Mouse (Mus musculus): ENCODE data around the gene Ptpre.
"Not testable (repeated sequence)": the region's sequence is repeated elsewhere in the genome, so short reads cannot be mapped to it uniquely, and the experiment has no call there.

Gene Ptpre

DNA sequence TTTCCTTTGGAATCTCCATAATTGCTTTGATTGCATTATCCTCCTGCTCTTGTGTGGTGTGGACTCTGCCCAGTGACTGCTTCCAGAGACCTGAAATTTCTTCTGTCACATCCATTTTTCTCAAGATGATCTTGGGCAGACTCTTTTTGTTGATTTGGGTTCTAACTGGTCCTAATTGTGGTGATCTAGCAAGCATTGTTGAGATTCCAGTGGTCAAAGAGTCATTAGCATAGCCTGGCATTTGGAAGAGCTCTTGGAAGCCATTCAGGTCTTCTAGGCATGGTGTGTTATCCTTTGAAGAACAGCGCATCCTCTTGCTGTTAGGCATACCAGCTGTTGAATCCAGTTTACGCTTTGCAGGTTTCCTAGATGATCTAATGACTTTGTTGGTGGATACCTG, 161.1 kb downstream of the Ptpre start:
- no peak for DNase-seq

DNA sequence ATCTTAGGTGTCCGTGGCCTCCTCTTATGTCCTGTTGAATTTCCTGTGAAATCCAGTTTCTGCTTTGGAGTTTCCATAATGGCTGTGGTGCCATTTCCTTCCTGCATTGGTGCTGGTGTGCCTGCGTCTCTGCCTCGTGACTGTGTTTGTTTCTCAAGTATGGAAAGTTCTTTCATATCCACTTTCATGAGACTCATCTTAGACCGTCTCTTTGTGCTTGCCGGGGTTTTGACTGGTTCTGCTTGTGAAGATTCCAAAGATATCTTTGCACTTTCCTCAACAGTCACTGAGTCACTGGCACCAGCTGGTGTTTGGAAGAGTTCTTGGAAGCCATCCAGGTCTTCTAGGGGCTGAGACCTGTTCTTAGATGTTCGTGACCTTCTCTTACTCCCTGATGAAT, 162.1 kb downstream of the Ptpre start:
- DNase-seq: not testable (repeated sequence)

DNA sequence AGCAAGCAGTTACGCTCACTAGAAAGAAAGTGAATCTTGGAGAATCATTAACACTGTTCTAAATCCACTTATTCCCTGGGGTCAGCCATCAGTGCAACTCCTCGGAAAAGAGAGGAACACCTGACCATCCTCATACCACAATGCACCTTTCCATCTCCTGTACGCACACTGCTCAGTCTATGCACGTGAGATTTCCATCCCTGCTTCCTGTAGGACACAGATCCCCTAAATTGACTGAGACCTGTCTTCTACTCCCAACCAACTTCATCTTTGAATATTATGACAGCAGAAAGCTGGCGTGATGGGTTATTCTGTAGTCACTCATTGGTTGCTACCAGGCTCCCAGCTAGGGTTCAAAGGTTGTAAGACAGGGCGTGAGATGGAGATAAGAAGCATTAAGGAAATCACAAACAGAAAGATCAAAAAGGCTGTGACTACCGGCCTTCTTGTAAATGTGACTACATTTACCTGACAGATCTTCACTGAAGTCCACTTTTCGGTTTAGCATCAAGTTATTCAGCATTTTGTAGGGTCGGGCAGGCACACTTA, 166.4 kb downstream of the Ptpre start:
- no peak for DNase-seq

DNA sequence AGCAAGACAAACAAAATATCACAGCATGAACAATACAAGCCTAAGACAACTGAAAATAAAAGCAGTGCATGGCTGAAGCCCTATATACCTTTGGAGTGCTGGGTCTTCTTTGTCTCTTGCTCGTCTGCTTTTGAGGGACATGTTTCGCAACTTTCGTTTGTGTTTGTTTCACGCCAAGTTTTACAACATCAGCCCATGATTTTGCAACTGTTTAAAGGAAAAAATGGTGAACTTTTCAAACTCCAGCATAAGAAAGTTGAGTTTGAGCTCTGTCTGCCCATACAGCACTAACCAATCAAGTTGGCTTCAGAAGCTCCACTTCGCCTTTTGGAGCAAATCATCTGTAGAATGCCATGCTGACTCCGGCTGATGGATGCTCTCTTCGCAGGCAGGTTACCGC, 167.0 kb downstream of the Ptpre start:
- DNase-seq: no peak

DNA sequence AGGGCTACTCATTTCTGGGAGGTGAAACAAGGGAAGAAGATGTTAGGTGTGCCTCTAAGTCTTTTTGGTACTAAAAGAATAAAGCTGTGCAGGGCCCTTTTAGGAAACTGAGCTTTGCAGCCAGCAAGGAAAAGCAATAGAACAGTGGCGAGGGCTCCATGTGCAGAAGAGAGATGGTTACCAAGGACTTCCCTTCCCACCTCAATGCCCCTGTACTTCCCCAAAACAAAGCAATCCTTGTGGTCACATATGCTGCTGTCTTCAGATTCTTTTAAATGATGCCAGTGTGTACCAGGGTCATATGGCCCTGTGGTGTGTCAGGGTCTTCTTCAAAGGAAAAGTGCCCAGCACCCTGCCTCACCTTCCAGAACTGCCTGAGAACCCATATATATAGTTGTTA, 167.8 kb downstream of the Ptpre start:
- DNase-seq: no peak

DNA sequence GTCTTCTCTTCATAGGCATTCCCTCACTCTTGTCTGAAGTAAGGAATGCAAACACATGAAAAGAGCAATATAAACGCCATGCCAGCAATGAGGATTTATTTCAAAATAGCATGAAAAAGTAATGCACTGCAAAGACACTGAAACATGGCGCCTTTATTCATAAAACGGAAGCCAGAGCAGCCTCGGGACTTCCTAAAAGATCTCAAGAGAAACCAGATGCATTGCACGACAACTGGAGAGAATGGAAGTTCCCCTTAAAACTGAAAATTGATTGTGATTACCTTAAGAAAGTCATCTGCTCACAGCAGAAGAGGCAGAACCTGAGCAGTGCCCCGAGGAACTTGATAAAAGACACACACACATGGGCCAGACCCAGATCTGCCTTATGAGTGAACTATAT, 168.5 kb downstream of the Ptpre start:
- DNase-seq: no peak

DNA sequence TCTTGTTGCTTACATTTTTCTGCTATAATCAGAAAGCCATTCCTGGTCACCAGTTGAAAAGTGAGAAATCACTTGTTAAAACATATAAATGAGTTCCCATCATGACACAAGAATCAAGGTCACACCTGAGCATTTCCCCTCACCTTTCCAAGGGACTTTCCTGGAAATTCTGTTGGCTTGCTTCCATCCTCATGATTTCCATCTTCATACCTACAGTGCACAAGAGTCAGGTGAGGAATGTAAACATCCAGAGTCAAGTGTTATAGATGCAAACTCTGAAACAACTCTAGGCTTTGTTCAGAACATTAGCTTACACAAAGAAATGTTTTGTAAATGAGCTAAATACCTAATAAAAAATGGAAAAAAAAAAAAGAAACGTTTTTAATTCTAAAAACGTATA, 173.4 kb downstream of the Ptpre start:
- no peak for DNase-seq

DNA sequence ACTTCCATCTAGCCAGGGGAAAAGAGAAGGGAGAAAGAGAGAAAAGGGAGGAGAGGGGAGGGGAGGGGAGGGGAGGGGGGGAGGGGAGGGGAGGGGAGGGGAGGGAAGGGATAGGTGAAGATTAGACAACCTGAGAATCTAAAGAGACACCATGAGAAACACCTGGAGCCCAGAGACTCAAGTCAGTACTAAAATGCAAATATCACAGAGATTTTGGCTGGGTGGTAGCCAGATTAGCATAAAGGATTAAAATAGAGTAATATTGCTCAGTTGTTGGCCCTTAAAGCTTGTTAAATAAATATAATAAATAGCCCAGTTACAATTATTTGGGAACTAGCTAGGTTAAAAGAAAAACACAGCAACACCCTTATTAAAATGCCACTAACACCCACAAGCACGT, 175.3 kb downstream of the Ptpre start:
- DNase-seq: no peak

DNA sequence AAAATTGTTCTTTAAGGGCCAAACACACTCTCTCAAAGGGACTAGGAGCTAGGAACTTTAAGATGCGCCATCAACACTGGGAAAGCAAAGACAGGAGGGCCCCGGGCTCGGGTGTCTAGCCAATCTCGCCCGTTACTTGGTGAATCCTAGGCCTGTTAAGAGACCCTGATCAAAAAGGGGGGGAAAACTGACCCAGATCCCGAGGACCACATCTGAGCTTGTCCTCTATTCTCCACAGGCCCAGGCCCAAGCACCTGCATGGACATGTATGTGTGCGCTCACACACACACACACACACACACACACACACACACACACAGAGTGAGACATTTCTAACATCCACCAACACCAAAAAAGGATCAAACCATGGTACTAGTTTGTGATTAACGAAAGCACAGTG, 176.0 kb downstream of the Ptpre start:
- DNase-seq: no peak

DNA sequence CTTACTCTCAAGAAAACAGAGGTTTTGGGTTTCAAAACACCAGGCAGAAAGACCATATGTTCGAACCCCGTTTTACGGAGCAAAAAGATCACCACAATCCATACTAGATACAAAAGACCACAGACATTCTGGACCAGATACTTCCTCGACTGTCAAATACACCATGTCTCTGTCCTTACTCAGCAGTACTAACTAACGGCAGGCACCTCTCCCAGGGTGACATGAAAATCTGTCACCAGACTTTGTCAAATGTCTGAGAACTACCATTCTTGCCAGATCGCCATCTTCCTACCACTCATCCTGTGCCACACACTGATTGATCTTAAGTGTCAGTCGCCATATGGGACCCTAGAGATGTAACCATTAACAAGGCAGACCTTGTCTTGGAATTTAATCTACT, 177.9 kb downstream of the Ptpre start:
- DNase-seq: no peak

DNA sequence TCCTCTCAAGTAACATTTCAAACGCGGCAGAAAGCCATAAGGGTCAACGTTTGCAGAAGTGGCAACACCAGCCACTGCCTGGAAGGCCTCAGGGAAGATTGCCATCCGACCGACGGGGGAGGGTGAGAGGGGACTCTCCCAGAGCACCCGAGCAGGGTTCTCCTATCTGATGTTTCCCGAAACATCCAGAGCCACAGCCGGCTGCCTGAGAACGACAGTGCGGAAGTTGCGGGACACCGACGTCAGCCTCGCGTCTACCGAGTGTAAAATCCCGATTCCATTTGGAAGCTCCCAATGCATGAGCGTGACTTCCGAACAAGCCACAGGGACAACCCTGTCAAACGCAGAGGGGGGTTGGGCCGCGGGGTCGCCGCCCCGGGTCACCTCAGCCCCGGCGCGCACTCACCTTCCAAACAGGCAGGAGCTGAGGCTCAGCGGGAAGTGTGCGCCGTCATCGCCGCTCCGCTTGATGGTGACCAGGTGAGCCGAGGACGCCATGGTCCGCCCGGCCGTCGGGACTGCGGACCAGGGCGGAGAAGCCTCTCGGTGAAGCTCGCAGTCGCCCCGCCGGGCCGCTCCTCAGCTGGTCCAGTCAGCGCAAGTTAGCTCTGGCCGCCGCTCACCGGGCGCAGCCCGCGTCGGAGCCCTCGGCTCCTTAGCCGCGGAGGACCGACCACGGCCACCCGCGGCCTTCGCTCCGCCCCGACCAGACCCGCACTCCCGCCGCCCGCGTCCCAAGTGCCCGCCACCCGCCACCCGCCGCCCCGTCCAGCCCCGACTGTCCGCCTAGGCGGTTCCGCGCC, 178.6 kb downstream of the Ptpre start, which contains the start of gene Mki67:
Gene Mki67 (minus strand): TSS at position 720 of the 803 bp plus-strand sequence.
- DNase-seq: peak in 1 of 2 experiments; percentile 33

DNA sequence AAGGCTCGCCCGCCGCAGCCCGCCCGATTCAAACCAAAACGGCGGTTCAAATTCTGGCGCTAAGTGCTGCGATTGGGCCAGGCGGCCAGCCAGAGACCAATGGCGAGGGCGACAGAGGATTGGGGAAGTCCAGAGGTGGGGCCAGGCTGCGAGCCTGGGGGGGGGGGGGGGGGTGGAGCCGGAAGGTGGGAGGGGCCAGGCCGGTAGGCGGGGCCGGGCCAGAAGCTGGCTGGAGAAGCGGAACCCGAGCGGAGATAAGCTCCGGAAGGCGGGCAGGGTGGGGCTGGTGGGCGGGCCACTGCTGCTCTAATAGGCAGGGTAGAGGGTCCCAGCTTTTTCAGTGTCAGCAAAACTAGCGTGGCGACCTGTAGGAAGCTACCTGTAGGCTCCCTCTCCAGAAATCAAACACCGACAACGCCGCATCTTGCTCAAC, 179.2 kb downstream of the Ptpre start:
- DNase-seq: peak; percentile 75 to 76

DNA sequence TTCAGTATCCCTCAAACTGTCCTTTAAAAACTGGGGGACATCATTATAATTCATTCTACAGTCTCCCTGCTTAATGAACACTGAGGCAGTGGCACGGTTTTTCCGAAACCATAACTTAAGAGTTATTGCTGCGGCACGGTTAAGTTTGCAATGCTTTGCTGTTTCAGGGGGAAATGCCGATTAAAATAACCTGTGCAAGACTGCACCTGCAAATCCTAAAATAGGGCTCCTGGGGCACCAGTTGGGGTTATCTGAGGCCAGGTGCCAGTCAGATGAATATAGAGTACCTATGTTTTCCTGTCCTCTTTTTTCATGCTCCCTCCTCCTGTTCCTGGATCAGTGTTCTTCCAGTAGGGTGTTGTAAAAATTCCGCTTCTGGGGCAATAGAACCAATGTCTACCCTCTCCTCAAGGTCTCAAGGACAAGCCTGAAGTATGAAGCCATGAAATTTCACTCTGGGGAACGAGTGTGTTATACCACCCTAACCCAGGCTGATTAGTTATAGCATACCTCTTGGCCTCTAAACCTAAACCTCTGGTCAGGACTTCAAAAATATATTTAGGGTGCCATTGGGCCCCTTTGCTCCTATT, 179.8 kb downstream of the Ptpre start:
- peak in 1 of 2 experiments; percentile 16 for DNase-seq

DNA sequence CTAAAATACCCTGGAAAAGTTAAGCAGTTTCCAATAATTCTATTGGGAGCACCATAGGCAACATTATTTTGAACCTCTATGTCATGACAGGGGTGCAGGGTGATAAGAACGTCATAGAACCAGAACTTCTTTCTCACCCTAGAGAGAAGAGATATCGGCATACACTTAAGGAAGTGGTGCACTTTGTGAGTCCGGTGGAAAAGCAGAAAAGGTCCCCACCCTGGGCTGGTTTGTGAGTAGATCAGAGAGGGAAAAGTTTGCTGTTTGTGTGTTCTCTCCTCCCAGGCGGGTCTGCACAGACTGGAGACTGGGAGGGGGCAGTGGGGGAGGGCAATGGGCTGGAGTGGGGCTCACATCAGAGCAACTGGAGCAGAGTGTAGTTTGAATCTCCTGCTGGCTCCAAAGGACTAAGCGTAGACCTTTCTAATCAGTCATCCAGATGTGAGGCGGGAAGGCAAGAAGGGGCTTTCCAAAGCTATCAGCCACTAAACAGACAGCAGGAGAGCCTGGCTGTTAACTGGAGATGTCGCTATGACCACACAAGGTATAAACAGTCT, 184.2 kb downstream of the Ptpre start:
- no peak for DNase-seq

DNA sequence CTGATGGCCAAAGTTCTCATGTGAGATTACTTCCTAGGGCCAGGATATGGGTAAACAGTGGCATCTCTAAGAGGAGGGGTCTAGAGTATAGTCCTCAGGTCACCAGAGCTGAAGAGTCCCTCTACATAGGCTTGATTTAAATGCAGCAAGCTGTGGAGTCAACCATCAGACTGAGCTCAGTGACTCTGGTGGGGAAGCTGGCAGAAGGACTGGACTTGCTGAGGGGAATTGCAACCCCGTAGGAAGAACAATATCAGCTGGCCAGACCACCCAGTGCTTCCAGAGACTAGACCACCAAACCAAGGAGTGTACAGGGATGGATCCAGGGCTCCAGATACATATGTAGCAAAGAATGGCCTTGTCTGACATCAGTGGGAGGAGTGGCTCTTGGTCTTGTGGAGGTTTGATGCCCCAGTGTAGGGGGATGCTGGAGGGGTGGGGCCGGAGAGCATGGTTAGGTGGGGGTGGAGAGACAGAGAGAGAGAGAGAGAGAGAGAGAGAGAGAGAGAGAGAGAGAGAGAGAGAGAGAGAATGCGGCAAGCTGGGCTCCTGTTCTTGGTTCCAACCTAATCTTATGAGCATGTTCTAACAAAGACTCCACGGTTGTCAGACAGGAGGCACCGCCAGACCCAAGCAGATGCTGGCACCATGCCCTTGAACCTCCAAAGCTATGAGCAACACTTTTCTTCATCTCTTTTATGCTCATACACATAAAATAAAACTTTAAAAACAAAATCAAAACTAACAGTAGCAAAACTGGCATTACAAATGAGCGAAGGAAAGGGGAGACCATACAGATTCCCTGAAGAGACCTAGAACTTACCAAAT, 184.9 kb downstream of the Ptpre start:
- no peak for DNase-seq

DNA sequence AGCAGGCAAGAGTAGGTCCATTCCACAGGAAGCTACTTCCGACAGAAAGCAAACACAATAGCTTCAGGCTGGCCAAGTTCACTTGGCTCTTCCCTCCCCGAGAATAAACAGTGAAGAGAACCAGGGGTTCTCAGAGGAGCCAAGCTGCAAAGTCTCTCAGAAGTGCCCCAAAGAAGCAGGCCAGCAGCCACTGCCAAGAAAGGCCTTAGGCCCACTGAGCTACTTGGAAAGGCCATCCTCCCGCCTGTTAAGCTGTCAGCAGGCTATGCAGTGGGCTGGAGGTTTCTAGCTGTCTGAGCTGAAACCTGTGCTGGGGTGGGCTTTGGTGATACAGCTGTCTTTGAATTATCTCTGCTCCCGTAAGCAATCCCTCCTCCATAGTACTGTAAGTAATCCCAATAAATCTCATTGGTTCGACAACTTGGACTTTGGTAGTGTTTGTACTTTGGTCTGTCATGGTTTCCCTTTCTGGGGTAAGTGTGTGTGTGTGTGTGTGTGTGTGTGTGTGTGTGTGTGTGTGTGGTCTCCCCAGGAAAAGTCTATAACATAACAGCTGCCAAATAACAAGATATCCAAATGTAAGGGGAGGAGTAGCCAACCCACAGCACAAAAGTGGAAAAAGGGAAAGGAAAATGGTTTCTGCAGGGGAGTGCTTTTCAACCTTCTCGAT, 186.5 kb downstream of the Ptpre start:
- DNase-seq: no peak

DNA sequence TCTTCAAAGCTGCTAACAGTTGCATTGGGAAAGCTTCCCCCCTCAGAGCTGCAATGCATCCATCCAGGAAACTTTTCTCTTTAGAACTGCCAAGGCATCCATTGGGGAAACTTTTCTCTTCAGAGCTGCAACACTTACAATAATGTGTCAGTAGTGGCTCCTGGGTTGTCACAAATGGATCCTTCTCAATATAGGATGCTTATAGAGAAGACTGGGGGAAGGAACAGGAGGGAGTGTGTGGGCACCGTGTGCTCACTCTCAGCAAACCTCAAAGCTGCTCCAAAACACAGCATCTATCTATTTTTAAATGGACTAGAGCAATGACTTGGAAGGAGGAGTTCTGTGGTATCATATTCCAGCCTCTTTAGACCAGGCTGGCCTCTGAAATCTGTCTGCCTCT, 189.4 kb downstream of the Ptpre start:
- no peak for DNase-seq

DNA sequence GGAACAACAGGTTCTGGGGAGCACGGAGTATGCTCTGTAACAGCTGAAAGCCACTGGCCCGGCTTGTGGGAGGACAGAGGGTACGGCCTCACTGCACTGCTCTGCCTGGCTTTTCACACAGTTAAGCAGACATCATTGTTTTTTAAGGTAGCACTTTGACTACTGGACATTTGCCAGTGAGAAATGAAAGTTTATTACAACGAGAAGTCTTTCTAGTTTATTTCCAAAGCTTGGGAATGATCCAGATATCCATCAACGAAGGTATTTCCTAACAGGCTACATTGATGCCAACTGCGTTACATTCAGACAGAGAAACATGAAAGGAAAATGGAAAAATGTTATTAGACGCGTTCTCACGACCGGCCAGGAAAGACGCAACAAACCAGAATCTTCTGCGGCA, 190.8 kb downstream of the Ptpre start:
- no peak for DNase-seq

DNA sequence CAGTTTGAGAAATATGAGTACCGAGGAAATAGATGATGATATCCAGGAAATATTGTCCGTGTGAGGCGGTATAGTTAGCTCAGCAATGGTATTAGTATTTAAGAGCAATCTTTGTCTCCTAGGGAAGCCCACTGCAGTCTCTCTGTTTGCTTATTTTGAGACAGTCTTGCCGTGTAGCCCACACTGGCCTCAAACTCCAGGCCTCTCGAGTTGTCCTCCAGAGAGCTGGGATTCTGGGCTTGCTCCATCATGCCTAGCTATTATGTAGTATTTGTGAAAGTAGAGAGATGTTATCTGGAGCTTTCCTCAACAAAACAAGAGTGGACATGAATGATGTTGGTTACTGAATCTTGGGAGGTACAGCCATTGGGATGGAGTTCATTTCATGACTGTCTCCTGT, 197.1 kb downstream of the Ptpre start:
- DNase-seq: no peak

DNA sequence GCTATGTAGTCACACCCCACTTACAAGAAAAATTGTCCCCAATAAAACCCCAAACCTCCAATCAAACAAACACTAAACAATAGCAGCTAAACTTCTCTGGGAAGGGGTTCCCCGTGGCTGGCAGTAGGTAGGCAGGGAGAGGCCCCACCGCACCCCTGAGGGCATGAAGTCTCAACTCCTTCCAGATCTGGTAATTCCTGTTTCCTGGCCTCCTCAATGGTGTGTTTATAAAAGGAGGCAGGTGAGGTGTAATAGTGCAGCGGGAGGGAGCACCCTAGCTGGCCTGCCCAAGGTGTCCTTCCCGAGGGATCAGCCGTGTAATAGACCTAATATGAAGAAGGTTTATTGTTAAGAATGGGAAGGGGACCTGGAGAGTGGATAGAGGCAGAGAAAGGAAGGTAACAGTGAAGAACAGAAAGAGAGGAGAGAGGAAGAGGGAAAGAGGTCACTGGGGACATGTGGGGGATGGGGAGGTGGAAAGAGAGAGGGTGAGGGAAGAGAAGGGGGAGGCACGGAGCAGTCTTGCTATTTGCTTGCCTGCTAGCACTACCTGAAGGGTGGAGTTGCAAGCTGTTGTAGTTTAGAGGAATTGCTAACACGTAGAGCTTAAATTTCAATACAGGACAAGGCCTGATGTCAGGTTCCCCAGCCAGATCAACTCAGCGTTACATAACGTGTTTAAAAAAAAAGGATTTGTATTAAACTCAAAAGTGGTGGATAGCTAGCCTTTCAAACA, 197.8 kb downstream of the Ptpre start:
- no peak for DNase-seq

Data from spleen, adult 18-20 months (tissue).